Mouse (Mus musculus): ENCODE results near the gene Acsl5. TPM values are rescaled to one million over a fixed set of nuclear protein-coding genes. Genes with fewer than 3 reads are reported as not detected.

The Acsl5 gene
- total RNA-seq, 1 experiment: 17.1 TPM

DNA sequence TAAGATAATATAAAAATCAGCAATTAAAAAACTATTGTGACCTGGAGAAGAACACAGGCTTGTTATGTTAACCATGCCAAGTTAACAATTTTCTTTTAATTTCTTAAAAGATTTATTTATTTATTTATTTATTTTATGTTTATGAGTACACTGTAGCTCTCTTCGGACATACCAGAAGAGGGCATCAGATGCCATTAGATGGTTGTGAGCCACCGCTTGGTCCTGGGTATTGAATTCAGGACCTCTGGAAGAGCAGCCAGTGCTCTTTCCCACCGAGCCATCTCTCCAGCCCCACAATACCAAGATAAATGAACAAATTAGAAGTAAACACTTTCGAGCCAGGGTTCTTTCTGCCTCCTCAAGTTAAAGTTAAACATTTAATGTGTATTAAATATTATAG is 43.1 kb upstream of the Acsl5 start:
- no peak for DNase-seq (ENCODE audit: low read depth, low spot score)
- Histone ChIP-seq H3K4me3 (ENCODE audit: insufficient read depth in 1 of 2, low read depth in 1 of 2, low read length in 2 of 2, poor library complexity in 1 of 2, severe bottlenecking in 1 of 2) (no peak overlapping the region), H3K36me3 (ENCODE audit: control insufficient read depth, insufficient read depth, low read length, poor library complexity, severe bottlenecking) (no peaks in the 10 kb centered on the region), H3K27ac (ENCODE audit: insufficient read depth, low read depth, low read length, poor library complexity, severe bottlenecking) (no peak overlapping the region), H3K4me1 (ENCODE audit: control insufficient read depth in 2 of 2, insufficient read depth in 2 of 2, low read length in 2 of 2, poor library complexity in 1 of 2) (peaks cover 0 to 3% of the 10 kb centered on the region in 2 experiments; a peak in 1 of 4 replicates), H3K9me3 (ENCODE audit: control insufficient read depth, insufficient read depth, low read depth, low read length) (no peaks in the 10 kb centered on the region), H3K9ac (ENCODE audit: insufficient read depth, low read depth, low read length, poor library complexity, severe bottlenecking) (no peak overlapping the region)
- TF ChIP-seq CHD2 (IDR thresholded peaks at IDR 0.05; ENCODE audit: low read depth, low read length): no peak
- TF ChIP-seq ZC3H11A (IDR thresholded peaks at IDR 0.05; ENCODE audit: borderline replicate concordance, low read depth, low read length): no peak
- no peak for TF ChIP-seq ZNF384 (IDR thresholded peaks at IDR 0.05; ENCODE audit: low read depth, low read length)
- in situ Hi-C loops (cut with MboI; ENCODE audit: low sequenced_read_pairs in 2 of 2, unreplicated experiment in 2 of 2): loop anchor here in 1 of 2 experiments (10.0 kb wide), 1 partner anchor 144 kb away; no protein-coding TSS in a partner anchor

DNA sequence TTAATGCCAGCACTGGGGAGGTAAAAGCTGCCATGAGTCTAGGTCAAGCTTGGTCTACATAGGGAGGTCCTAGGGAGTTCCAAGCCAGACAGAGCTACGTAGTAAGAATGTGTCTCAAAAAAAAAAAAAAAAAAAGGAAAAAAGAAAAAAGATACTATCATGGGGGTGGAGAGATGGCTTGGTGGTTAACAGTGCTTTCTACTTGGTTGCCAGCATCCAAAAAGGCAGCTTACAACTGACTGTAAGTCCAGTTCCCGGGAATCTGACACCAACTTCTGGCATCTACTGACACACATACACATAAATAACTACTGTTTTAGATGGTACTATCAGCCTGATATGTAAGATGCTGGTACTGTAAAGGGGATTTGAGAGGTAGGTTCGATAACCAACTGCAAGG is 42.7 kb upstream of the Acsl5 start:
- no peak overlapping the region for H3K27ac ChIP-seq (ENCODE audit: insufficient read depth, low read depth, low read length, poor library complexity, severe bottlenecking)
- H3K4me1 ChIP-seq (ENCODE audit: control insufficient read depth in 2 of 2, insufficient read depth in 2 of 2, low read length in 2 of 2, poor library complexity in 1 of 2): peaks cover 0 to 3% of the 10 kb centered on the region in 2 experiments; a peak in 1 of 4 replicates
- no peak overlapping the region for H3K4me3 ChIP-seq (ENCODE audit: insufficient read depth in 1 of 2, low read depth in 1 of 2, low read length in 2 of 2, poor library complexity in 1 of 2, severe bottlenecking in 1 of 2)
- no peak for DNase-seq (ENCODE audit: low read depth, low spot score)
- in situ Hi-C loops (cut with MboI; ENCODE audit: low sequenced_read_pairs in 2 of 2, unreplicated experiment in 2 of 2): loop anchor here in 1 of 2 experiments (10.0 kb wide), 1 partner anchor 144 kb away; no protein-coding TSS in a partner anchor
- TF ChIP-seq MAFK (IDR thresholded peaks at IDR 0.05; ENCODE audit: insufficient read depth, low read depth, low read length): no peak
- TF ChIP-seq ZNF384 (IDR thresholded peaks at IDR 0.05; ENCODE audit: low read depth, low read length): no peak
- TF ChIP-seq CHD2 (IDR thresholded peaks at IDR 0.05; ENCODE audit: low read depth, low read length): no peak
- no peak for TF ChIP-seq HCFC1 (IDR thresholded peaks at IDR 0.05; ENCODE audit: borderline replicate concordance, insufficient read depth, low read length)
- TF ChIP-seq ZC3H11A (IDR thresholded peaks at IDR 0.05; ENCODE audit: borderline replicate concordance, low read depth, low read length): no peak
- H3K9ac ChIP-seq (ENCODE audit: insufficient read depth, low read depth, low read length, poor library complexity, severe bottlenecking): no peak overlapping the region
- H3K9me3 ChIP-seq (ENCODE audit: control insufficient read depth, insufficient read depth, low read depth, low read length): no peaks in the 10 kb centered on the region
- H3K36me3 ChIP-seq (ENCODE audit: control insufficient read depth, insufficient read depth, low read length, poor library complexity, severe bottlenecking): no peaks in the 10 kb centered on the region

- no peaks in the 10 kb centered on the region for H3K36me3 ChIP-seq (ENCODE audit: control insufficient read depth, insufficient read depth, low read length, poor library complexity, severe bottlenecking)
- H3K4me3 ChIP-seq (ENCODE audit: insufficient read depth in 1 of 2, low read depth in 1 of 2, low read length in 2 of 2, poor library complexity in 1 of 2, severe bottlenecking in 1 of 2): no peak overlapping the region
- in situ Hi-C loops (cut with MboI; ENCODE audit: low sequenced_read_pairs in 2 of 2, unreplicated experiment in 2 of 2): no loop called here
- DNase-seq (ENCODE audit: low read depth, low spot score): no peak
- TF ChIP-seq MAFK (IDR thresholded peaks at IDR 0.05; ENCODE audit: insufficient read depth, low read depth, low read length) (no peak), CHD2 (IDR thresholded peaks at IDR 0.05; ENCODE audit: low read depth, low read length) (no peak), ZC3H11A (IDR thresholded peaks at IDR 0.05; ENCODE audit: borderline replicate concordance, low read depth, low read length) (no peak), ZNF384 (IDR thresholded peaks at IDR 0.05; ENCODE audit: low read depth, low read length) (no peak), HCFC1 (IDR thresholded peaks at IDR 0.05; ENCODE audit: borderline replicate concordance, insufficient read depth, low read length) (no peak)
- no peak overlapping the region for H3K9ac ChIP-seq (ENCODE audit: insufficient read depth, low read depth, low read length, poor library complexity, severe bottlenecking)
- H3K4me1 ChIP-seq (ENCODE audit: control insufficient read depth in 2 of 2, insufficient read depth in 2 of 2, low read length in 2 of 2, poor library complexity in 1 of 2): peaks cover 0 to 3% of the 10 kb centered on the region in 2 experiments; a peak in 1 of 4 replicates
- H3K9me3 ChIP-seq (ENCODE audit: control insufficient read depth, insufficient read depth, low read depth, low read length): no peaks in the 10 kb centered on the region
- no peak overlapping the region for H3K27ac ChIP-seq (ENCODE audit: insufficient read depth, low read depth, low read length, poor library complexity, severe bottlenecking)
These were observed 40.0 kb upstream of the Acsl5 start for GRCm38 (mm10) chr19:55211698-55212097.

DNA sequence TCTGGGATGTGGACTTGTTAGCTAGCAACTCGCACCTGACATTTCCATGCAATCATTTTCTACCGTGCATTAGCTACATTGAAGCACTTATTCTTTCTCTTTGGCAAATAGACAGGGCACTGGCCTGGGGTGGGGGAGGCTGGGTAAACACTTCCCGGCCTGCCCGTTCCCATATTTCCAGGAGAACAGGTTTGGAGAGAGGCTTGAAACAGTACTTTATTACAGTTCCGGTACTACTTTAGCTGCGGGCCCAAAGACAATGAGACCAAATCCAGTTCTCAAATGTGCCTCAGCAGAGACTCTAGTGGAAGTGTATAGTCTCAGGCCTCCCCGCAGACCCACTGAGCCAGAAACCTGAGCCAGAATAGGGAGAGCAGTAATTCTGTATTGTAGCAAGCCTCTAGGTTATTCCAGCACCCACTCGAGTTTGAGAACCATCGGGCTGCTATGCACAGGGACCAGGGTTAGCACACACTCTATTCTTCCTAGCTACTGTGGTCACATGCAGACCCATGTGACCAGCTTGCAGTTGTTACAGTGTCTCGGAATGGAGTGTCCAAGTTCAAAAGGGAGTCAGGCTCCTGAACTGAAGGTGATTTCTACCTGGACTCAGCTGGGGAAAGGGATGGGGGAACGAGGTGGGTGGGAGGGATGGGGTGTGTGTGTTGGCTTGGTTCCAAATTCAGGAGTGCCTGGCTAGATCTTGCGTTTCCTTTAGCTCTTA is 38.0 kb upstream of the Acsl5 start:
- no peak overlapping the region for H3K4me3 ChIP-seq (ENCODE audit: insufficient read depth in 1 of 2, low read depth in 1 of 2, low read length in 2 of 2, poor library complexity in 1 of 2, severe bottlenecking in 1 of 2)
- no peak overlapping the region for H3K27ac ChIP-seq (ENCODE audit: insufficient read depth, low read depth, low read length, poor library complexity, severe bottlenecking)
- no peak for DNase-seq (ENCODE audit: low read depth, low spot score)
- no peak overlapping the region for H3K9ac ChIP-seq (ENCODE audit: insufficient read depth, low read depth, low read length, poor library complexity, severe bottlenecking)
- TF ChIP-seq CHD2 (IDR thresholded peaks at IDR 0.05; ENCODE audit: low read depth, low read length): no peak
- no peaks in the 10 kb centered on the region; a peak in 1 of 4 replicates for H3K4me1 ChIP-seq (ENCODE audit: control insufficient read depth in 2 of 2, insufficient read depth in 2 of 2, low read length in 2 of 2, poor library complexity in 1 of 2)
- no peaks in the 10 kb centered on the region for H3K36me3 ChIP-seq (ENCODE audit: control insufficient read depth, insufficient read depth, low read length, poor library complexity, severe bottlenecking)
- H3K9me3 ChIP-seq (ENCODE audit: control insufficient read depth, insufficient read depth, low read depth, low read length): no peaks in the 10 kb centered on the region
- in situ Hi-C loops (cut with MboI; ENCODE audit: low sequenced_read_pairs in 2 of 2, unreplicated experiment in 2 of 2): no loop called here

DNA sequence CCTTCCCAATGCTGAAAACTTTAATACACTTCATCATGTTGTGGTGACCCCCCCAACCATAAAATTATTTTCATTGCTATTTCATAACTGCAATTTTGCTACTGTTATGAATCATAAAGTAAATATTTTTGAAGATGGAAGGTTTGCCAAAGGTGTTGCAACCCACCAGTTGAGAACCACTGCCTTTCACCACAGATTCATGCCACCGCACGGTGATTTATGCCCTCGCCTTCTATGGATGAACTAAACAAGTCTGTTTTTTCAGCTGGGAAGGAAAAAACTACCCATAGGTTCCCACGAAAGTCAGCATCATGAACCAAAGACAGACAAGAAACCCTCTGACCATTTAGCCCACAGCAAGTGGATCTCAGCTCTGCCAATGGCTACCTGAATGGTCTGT is 34.9 kb upstream of the Acsl5 start:
- no peak overlapping the region for H3K9ac ChIP-seq (ENCODE audit: insufficient read depth, low read depth, low read length, poor library complexity, severe bottlenecking)
- no peak overlapping the region for H3K27ac ChIP-seq (ENCODE audit: insufficient read depth, low read depth, low read length, poor library complexity, severe bottlenecking)
- H3K9me3 ChIP-seq (ENCODE audit: control insufficient read depth, insufficient read depth, low read depth, low read length): no peaks in the 10 kb centered on the region
- no peak overlapping the region for H3K4me3 ChIP-seq (ENCODE audit: insufficient read depth in 1 of 2, low read depth in 1 of 2, low read length in 2 of 2, poor library complexity in 1 of 2, severe bottlenecking in 1 of 2)
- no peaks in the 10 kb centered on the region for H3K36me3 ChIP-seq (ENCODE audit: control insufficient read depth, insufficient read depth, low read length, poor library complexity, severe bottlenecking)
- in situ Hi-C loops (cut with MboI; ENCODE audit: low sequenced_read_pairs in 2 of 2, unreplicated experiment in 2 of 2): no loop called here
- DNase-seq (ENCODE audit: low read depth, low spot score): no peak
- peaks cover 0 to 9% of the 10 kb centered on the region in 2 experiments; a peak in 2 of 4 replicates for H3K4me1 ChIP-seq (ENCODE audit: control insufficient read depth in 2 of 2, insufficient read depth in 2 of 2, low read length in 2 of 2, poor library complexity in 1 of 2)
- TF ChIP-seq CHD2 (IDR thresholded peaks at IDR 0.05; ENCODE audit: low read depth, low read length): no peak
- no peak for TF ChIP-seq ZC3H11A (IDR thresholded peaks at IDR 0.05; ENCODE audit: borderline replicate concordance, low read depth, low read length)
- no peak for TF ChIP-seq MAFK (IDR thresholded peaks at IDR 0.05; ENCODE audit: insufficient read depth, low read depth, low read length)
- no peak for TF ChIP-seq HCFC1 (IDR thresholded peaks at IDR 0.05; ENCODE audit: borderline replicate concordance, insufficient read depth, low read length)
- no peak for TF ChIP-seq ZNF384 (IDR thresholded peaks at IDR 0.05; ENCODE audit: low read depth, low read length)
